Mouse (Mus musculus) hindbrain, embryonic 12.5 days (tissue): ENCODE data around the gene Myo18a. TPM values are rescaled to one million over a fixed set of nuclear protein-coding genes. Genes with fewer than 3 reads are reported as not detected.

ENCODE experiments used
- ATAC-seq: fragments of 200-750 bp; cut with Nextera tagmentation; 2 replicates; pipeline ENCODE4 v1.8.0; 2017; ENCODE audit warnings: moderate TSS enrichment; ENCODE audit not compliant: low FRiP score
- H3K27ac ChIP-seq: fragments of 300-500 bp; sonication (generic); 2 replicates; pipeline ENCODE4 v1.5.1; 2016; ENCODE audit warnings: mild to moderate bottlenecking
- H3K27me3 ChIP-seq: fragments of 300-500 bp; sonication (generic); 2 replicates; pipeline ENCODE4 v1.6.1; 2016; ENCODE audit warnings: mild to moderate bottlenecking
- H3K36me3 ChIP-seq: fragments of 300-500 bp; sonication (generic); 2 replicates; pipeline ENCODE4 v1.6.1; 2016; ENCODE audit warnings: mild to moderate bottlenecking
- H3K4me1 ChIP-seq: fragments of 300-500 bp; sonication (generic); 2 replicates; pipeline ENCODE4 v1.6.1; 2016
- H3K4me2 ChIP-seq: fragments of 300-500 bp; sonication (generic); replicated peaks from 2 replicates; pipeline ENCODE4 v1.6.1; 2016; ENCODE audit warnings: mild to moderate bottlenecking
- H3K4me3 ChIP-seq: fragments of 300-500 bp; sonication (generic); 2 replicates; pipeline ENCODE4 v1.5.1; 2016; ENCODE audit warnings: mild to moderate bottlenecking
- H3K9ac ChIP-seq: fragments of 300-500 bp; sonication (generic); 2 replicates; pipeline ENCODE4 v1.6.1; 2016; ENCODE audit warnings: mild to moderate bottlenecking, moderate library complexity
- H3K9me3 ChIP-seq: fragments of 300-500 bp; sonication (generic); replicated peaks from 2 replicates; pipeline ENCODE4 v1.6.1; 2016; ENCODE audit warnings: mild to moderate bottlenecking
- WGBS: fragments of 180-500 bp; shearing (Covaris S2); methylation state at CpG from one replicate; pipeline ENCODE4 v1.1.7; 2016; 5-methylcytosine and 5-hydroxymethylcytosine counted together
- polyA plus RNA-seq: library from polyadenylated mRNA; unstranded; fragments of >200 nt; fragmentation: Nextera tagmentation; extraction: Ambion mirVana; gene quantifications from 2 replicates; pipeline ENCODE4 v1.2.1, GENCODE M21; 2016

Gene Myo18a
- polyA plus RNA-seq, 1 experiment from 2014 or later, result 55.9 TPM

- no peak overlapping the region for H3K4me3 ChIP-seq
- 32% methylated on average over 8 of the region's 8 CpGs for WGBS
- no peaks in the 10 kb centered on the region for H3K9me3 ChIP-seq
- ATAC-seq, result peak; percentile 82
- peak overlapping the region; percentile 87 for H3K27ac ChIP-seq
- peaks cover 30% of the 10 kb centered on the region for H3K27me3 ChIP-seq
- peak overlapping the region; percentile 16 for H3K4me2 ChIP-seq
- peak overlapping the region; percentile 35; the same call in 1 of the 2 replicates for H3K9ac ChIP-seq
- no peaks in the 10 kb centered on the region for H3K36me3 ChIP-seq
- peaks cover 46% of the 10 kb centered on the region for H3K4me1 ChIP-seq
Observed at GRCm38 (mm10) chr11:77885246-77885575, 122.2 kb downstream of the Myo18a start.

- 24% methylated on average over 17 of the region's 17 CpGs for WGBS
- H3K4me1 ChIP-seq, result peaks cover 62% of the 10 kb centered on the region
- peak; percentile 76 for ATAC-seq
Observed at GRCm38 (mm10) chr11:77887373-77887960, 124.4 kb downstream of the Myo18a start.

GRCm38 (mm10) chr11:77888846-77889245, 125.8 kb downstream of the Myo18a start:
- Histone ChIP-seq H3K4me1 (peaks cover 75% of the 10 kb centered on the region), H3K27ac (peak overlapping the region; percentile 45; the same call in 1 of the 2 replicates), H3K9me3 (no peaks in the 10 kb centered on the region), H3K36me3 (no peaks in the 10 kb centered on the region), H3K4me3 (no peak overlapping the region), H3K27me3 (peaks cover 18% of the 10 kb centered on the region), H3K9ac (no peak overlapping the region), H3K4me2 (no peak overlapping the region)
- ATAC-seq, result no peak
- 90% methylated on average over 5 of the region's 5 CpGs for WGBS

More at GRCm38 (mm10) chr11:77887373-77887960, 124.4 kb downstream of the Myo18a start:
- peak overlapping the region; percentile 20 for H3K9ac ChIP-seq
- H3K36me3 ChIP-seq, result no peaks in the 10 kb centered on the region
- H3K4me3 ChIP-seq, result no peak overlapping the region
- H3K27ac ChIP-seq, result peak overlapping the region; percentile 87
- no peaks in the 10 kb centered on the region for H3K9me3 ChIP-seq
- H3K27me3 ChIP-seq, result peaks cover 26% of the 10 kb centered on the region
- H3K4me2 ChIP-seq, result peak overlapping the region; percentile 17; the same call in 1 of the 2 replicates

GRCm38 (mm10) chr11:77889484-77889883, 126.4 kb downstream of the Myo18a start:
- WGBS, result 57% methylated on average over 2 of the region's 2 CpGs
- H3K4me2 ChIP-seq, result no peak overlapping the region
- ATAC-seq, result no peak
- H3K4me1 ChIP-seq, result peaks cover 75% of the 10 kb centered on the region
- no peaks in the 10 kb centered on the region for H3K36me3 ChIP-seq
- H3K27ac ChIP-seq, result no peak overlapping the region
- H3K9me3 ChIP-seq, result no peaks in the 10 kb centered on the region
- no peak overlapping the region for H3K9ac ChIP-seq
- peaks cover 15% of the 10 kb centered on the region for H3K27me3 ChIP-seq
- H3K4me3 ChIP-seq, result no peak overlapping the region

- Histone ChIP-seq H3K9ac (no peak overlapping the region), H3K9me3 (no peaks in the 10 kb centered on the region), H3K4me1 (peaks cover 71% of the 10 kb centered on the region), H3K27ac (0 out of 2 replicates have a peak overlapping the region, but pooled peaks have one; percentile 23), H3K4me3 (no peak overlapping the region), H3K36me3 (no peaks in the 10 kb centered on the region), H3K27me3 (peaks cover 15% of the 10 kb centered on the region), H3K4me2 (no peak overlapping the region)
- ATAC-seq, result no peak
- 47% methylated on average over 2 of the region's 2 CpGs for WGBS
Observed at GRCm38 (mm10) chr11:77890648-77891258, 127.7 kb downstream of the Myo18a start.

- no peak overlapping the region; the same call in 1 of the 2 replicates for H3K9ac ChIP-seq
- H3K27ac ChIP-seq, result peak overlapping the region; percentile 88
- H3K4me1 ChIP-seq, result peaks cover 72% of the 10 kb centered on the region
- H3K36me3 ChIP-seq, result no peaks in the 10 kb centered on the region
- peaks cover 21% of the 10 kb centered on the region for H3K27me3 ChIP-seq
- H3K4me3 ChIP-seq, result peak overlapping the region; percentile 0; the same call in 1 of the 2 replicates
- peak overlapping the region; percentile 29; the same call in 1 of the 2 replicates for H3K4me2 ChIP-seq
- WGBS, result 7% methylated on average over 5 of the region's 5 CpGs
- H3K9me3 ChIP-seq, result no peaks in the 10 kb centered on the region
- ATAC-seq, result no peak
Observed at GRCm38 (mm10) chr11:77892883-77893282, 129.8 kb downstream of the Myo18a start.

GRCm38 (mm10) chr11:77893283-77893682, 130.2 kb downstream of the Myo18a start:
- peaks cover 25% of the 10 kb centered on the region for H3K27me3 ChIP-seq
- H3K4me2 ChIP-seq, result peak overlapping the region; percentile 29
- WGBS, result 20% methylated on average over 6 of the region's 6 CpGs
- no peaks in the 10 kb centered on the region for H3K9me3 ChIP-seq
- H3K36me3 ChIP-seq, result no peaks in the 10 kb centered on the region
- peaks cover 73% of the 10 kb centered on the region for H3K4me1 ChIP-seq
- H3K4me3 ChIP-seq, result peak overlapping the region; percentile 0; the same call in 1 of the 2 replicates
- H3K27ac ChIP-seq, result peak overlapping the region; percentile 88
- ATAC-seq, result no peak
- H3K9ac ChIP-seq, result peak overlapping the region; percentile 37; the same call in 1 of the 2 replicates

- Histone ChIP-seq H3K27ac (peak within 1 kb of the TSS; percentile 88), H3K4me3 (peak within 1 kb of the TSS; percentile 0; the same call in 1 of the 2 replicates), H3K9me3 (no peaks in the 10 kb centered on the region), H3K4me1 (peaks cover 75% of the 10 kb centered on the region), H3K9ac (peak within 1 kb of the TSS; percentile 37; the same call in 1 of the 2 replicates), H3K27me3 (peaks cover 29% of the 10 kb centered on the region), H3K36me3 (no peaks in the 10 kb centered on the region), H3K4me2 (peak within 1 kb of the TSS; percentile 29)
- WGBS, result 9% methylated on average over 11 of the region's 11 CpGs
- ATAC-seq, result peak; percentile 88
Observed at GRCm38 (mm10) chr11:77893787-77894718, 131.0 kb downstream of the Myo18a start, which contains the start of gene Pipox. Gene Pipox (minus strand): TSS chr11:77894096.

- peaks cover 75% of the 10 kb centered on the region for H3K4me1 ChIP-seq
- H3K27ac ChIP-seq, result 0 out of 2 replicates have a peak overlapping the region, but pooled peaks have one; percentile 85
- H3K36me3 ChIP-seq, result no peaks in the 10 kb centered on the region
- ATAC-seq, result no peak
- H3K9ac ChIP-seq, result no peak overlapping the region
- no peaks in the 10 kb centered on the region for H3K9me3 ChIP-seq
- 69% methylated on average over 2 of the region's 2 CpGs for WGBS
- no peak overlapping the region for H3K4me3 ChIP-seq
- H3K27me3 ChIP-seq, result peaks cover 37% of the 10 kb centered on the region
- no peak overlapping the region for H3K4me2 ChIP-seq
Observed at GRCm38 (mm10) chr11:77894967-77895366, 131.9 kb downstream of the Myo18a start.

- peak overlapping the region; percentile 41 for H3K4me2 ChIP-seq
- no peaks in the 10 kb centered on the region for H3K36me3 ChIP-seq
- peaks cover 74% of the 10 kb centered on the region for H3K4me1 ChIP-seq
- 68% methylated on average over 9 of the region's 9 CpGs for WGBS
- H3K4me3 ChIP-seq, result no peak overlapping the region
- H3K9me3 ChIP-seq, result no peaks in the 10 kb centered on the region
- H3K27me3 ChIP-seq, result peaks cover 37% of the 10 kb centered on the region
- H3K27ac ChIP-seq, result peak overlapping the region; percentile 85
- no peak overlapping the region for H3K9ac ChIP-seq
- no peak for ATAC-seq
Observed at GRCm38 (mm10) chr11:77896011-77896410, 133.0 kb downstream of the Myo18a start.

- no peaks in the 10 kb centered on the region for H3K36me3 ChIP-seq
- H3K27ac ChIP-seq, result peak overlapping the region; percentile 85
- no peaks in the 10 kb centered on the region for H3K9me3 ChIP-seq
- WGBS, result 28% methylated on average over 6 of the region's 6 CpGs
- H3K9ac ChIP-seq, result no peak overlapping the region
- peaks cover 39% of the 10 kb centered on the region for H3K27me3 ChIP-seq
- peak overlapping the region; percentile 41 for H3K4me2 ChIP-seq
- no peak overlapping the region for H3K4me3 ChIP-seq
- H3K4me1 ChIP-seq, result peaks cover 72% of the 10 kb centered on the region
- no peak for ATAC-seq
Observed at GRCm38 (mm10) chr11:77896480-77896819, 133.4 kb downstream of the Myo18a start.
